Mouse (Mus musculus) layer of hippocampus, adult 9-11 months (tissue): Measurements from ENCODE around the gene Tbc1d32.

Experiments
- DNase-seq: peaks from one replicate; pipeline ENCODE4 v3.0.0; 2022

Tbc1d32 gene

DNA sequence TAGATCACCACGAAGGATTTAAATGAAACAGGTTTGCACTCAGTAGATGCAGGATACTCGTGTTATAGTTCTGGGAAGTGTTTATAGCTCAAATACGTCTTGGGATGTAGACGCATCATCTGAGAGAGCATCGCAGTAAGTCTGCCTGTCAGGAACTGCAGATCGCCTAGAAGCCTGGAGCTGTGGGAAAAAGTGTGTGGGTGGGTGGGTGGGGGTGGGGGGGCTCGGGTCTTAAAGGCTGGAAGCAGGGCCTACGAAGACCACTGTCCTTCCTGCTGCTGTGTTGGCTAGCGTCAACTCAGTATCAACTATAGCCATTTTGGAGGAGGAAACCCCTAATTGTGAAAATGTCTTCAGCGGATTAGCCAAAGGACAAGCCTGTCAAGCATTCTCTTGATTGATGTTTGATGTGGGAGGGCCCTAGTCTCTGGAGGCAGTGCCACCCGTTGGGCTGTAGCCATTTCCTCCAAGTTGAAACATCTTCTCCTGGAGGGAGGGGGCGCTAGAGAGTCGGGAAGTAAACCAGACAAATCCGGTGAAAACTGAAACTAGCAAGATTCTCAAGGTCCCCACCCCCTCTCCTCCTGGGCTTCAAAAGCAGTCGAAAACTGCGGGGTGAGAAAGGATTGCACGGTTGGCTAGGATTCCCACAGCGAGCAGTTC lies 122.0 kb downstream of the Tbc1d32 start, which contains the start of gene Msl3l2:
TSS of gene Msl3l2 (plus strand) at position 585 of the 663 bp plus-strand sequence.
- DNase-seq, result peak; percentile 94

DNA sequence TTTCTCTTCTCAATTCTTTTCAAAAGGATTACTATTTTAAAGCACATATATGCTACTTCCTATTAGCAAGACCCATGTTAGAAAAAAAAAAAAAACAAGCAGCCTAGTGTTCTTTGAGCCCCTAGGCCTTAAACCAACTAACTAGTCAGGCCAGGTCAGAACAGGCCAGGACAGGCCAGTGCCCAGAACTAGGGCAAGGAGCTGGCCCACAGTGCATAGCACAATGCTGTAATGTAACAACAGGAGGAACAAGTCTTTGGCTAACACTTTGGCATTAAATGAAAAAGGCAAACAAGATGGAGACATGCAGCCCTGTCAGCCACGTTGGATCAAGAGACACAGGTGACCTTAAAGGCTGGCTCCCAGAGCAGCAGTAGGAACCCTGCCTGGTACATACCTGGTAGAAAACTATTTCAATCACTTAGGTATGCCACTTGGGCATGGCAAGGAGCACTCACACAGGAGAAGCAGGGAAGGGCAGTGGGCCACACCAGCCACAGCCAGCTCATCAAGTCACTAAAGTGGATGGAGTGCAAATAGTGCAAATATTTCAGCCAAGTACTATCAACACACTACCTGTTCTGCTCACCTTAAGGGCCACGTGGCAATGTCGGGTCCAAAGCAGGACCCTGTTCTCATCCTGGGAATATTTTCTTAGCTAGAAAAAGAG lies 128.7 kb downstream of the Tbc1d32 start:
- no peak for DNase-seq

DNA sequence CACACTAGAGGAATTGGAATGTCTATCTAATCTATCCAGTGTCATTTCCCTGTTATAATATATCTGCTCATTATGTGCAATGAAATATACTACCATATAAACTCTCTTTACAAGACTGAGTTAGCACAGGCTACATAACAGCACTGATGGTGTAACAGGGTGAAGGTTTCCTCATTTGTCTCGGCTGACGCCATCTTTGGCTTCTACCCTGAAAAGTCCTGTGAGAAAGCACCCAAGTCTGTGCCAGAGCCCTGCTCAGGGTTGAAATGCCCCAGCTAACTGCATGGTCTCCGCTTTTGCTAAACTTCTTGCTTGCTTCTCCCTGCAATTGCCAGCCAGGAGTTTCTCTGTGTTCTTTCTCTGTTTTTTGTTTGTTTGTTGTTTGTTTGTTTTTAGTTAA lies 129.4 kb downstream of the Tbc1d32 start:
- DNase-seq, result no peak

DNA sequence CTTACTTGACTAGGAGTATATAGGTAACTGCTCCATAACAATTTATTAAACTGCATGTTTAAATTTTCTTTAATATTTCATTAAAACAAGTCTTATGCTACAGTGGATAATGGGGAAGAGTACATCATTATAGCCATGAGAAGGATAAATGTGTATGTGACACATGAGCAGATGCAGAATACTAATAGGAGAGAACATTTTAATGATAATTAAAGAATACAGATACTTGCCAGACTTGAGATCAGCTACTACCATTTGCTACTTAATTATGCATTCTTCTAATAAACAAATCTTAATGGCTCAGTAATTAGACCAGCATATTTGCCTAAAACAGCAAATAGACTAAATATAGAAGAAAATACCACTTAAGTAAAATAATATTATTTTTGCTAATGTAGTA lies 131.7 kb downstream of the Tbc1d32 start:
- DNase-seq, result no peak

DNA sequence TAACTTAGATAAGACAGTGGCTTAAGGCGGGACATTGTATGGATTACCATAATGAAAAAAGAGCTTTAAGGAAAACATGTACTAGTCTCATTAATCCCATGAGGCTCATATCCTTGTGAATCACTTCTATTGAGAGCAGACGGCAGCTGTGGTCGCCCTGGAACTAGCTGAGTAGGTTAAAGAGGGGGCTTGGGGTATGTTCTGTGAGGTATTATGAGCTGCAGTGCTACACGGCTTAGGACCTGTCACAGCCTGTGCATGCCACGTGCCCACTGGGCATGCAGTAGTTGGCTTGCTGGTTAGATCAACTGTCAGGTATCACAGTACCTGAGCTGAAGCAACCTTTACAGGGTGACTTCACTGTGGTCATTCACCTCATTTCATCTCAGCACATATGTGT lies 133.9 kb downstream of the Tbc1d32 start:
- DNase-seq, result no peak

DNA sequence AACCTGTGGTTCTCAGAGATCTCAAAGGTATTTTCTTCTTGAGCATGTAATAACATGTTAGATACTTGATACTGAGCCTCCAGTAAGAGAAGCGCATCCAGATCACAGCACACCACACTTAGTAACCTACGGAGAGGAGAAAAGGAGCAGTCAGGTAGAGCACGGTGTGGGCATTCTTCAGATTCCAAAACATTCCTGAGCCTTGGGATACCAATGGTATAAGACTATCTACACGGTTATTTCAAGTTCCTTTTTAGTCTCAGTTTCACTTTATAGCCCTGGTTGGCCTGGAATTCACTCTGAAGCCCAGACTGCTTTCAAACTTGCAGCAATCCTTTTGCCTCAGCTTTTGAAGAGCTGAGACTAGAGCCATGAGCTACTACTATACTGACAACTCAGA lies 138.8 kb downstream of the Tbc1d32 start:
- no peak for DNase-seq

DNA sequence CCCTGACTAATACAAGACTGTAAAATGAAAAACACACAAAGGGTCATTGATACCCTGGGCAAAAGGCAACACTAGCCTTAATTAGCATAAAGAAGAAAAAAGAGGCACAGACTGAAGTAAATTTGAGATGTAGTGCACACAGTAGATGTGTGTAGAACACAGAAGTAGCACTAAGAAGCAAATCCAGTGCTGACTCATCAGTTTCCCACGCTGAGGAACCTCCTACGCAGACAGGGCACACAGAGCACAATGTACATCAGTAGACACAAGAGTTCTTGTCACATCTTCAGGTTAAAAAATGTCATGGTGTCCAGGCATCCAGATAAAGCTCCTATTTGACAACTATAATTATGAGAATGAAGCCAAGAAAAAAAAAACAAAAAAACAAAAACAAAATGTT lies 165.7 kb downstream of the Tbc1d32 start:
- no peak for DNase-seq

DNA sequence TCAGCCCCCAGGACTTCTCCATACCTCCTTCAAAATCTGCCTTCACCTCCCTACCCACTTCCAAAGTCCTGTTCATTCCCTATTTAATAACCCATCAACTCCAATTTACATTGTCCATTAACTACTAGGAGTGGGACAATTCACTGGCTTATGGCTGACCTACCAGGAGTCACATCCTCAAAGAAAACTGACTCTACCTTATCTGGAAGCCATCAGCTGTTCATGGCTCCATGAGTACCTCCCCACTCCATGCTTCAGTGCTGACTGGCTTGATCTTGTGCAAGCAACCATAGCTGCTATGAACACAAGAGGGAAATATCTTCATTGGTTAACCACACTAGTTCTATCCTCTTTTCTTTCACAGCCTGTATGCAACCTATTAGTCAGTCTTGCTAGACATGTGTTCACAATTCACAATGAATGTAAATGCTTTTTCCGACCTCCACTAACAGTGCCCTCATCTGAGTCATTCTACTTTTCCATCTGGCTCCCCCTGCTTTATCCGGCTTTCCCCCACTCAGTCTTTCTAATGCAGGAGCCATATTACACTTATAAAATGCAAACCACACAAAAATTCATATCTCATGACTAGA lies 167.2 kb downstream of the Tbc1d32 start:
- no peak for DNase-seq

DNA sequence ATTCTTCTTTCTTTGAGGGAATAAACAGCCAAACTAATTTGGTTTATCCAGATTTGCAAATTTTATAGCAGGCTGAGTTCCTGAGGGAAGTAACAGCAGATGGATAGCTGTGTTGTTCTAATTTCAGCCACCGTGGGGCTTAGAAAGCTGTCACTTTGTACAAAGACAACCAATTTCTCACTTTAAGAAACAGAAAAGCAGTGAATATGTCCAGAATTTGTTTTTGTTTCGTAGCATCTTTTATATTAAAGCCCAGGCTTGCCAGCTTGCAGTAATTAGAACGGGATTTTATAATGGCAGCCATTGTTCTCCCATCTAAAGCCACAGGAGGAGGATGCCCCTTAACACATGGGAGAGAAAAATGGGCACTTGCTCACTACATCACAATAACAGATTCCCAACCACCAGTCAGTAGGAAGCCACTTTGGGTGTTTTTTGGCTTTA lies 169.5 kb downstream of the Tbc1d32 start:
- peak; percentile 45 for DNase-seq

DNA sequence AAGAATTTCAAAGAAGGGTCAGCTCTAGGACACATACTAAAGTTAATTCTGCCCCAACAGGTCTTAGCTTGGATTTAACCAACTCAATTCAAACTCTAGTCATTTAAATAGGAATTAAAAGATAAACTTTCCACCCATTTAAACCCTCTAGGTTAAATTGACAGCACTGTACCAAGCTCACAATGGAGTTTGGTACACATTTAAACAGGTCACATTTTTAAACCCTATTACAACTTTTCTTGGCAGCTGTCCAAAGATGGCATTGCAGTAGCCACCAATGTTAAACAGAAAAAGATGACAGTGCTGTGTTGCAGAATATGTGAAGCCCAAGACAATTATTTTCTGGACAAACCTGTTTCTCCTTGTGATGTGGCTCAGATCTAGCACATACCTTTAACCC lies 203.1 kb downstream of the Tbc1d32 start:
- DNase-seq, result no peak

DNA sequence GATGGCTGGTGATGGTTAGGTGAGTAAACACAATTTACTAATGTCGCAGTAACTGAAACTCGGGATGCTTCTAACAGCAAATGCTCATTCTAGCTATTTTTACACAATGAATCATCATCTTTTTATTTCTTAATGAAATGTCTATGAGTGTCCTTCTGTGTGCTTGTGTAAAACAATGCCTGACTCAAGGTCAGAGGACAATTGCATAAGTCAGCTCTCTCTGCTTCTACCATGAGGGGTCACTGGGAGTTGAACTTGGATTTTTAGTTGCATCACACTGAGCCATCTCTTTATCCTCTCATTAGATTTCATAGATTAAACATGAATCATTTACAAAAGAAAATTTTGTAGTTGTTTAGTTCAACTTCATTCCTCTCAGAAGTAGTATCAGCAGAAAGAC lies 203.9 kb downstream of the Tbc1d32 start:
- no peak for DNase-seq

DNA sequence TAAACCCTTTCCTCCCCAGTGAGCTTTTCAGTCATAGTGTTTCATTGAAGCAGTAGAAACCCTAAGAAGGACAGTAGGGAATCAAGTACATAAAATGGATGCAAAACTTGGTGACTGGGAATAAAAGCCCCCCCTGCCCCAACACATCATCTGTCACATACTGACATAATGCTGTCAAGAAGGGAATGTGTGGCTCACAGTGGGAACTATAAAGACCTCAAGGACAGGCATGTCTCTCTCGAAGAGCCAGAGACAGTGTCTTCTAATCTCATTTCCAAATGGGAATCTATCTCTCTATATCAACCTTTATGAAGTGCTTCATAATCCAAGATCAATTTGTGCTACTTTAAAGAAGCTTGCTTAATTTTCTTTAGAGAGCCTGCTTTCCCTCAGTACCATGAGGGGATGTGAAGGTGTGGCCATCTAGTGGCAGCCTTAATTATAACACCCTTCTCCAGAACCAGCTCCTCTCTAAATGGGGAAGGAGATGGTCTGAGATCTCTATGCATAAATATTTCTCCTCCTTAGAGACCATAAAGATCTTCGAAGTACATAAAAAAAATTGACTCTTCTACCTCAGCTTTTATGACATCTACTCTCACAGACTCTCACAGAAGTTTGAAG lies 248.5 kb downstream of the Tbc1d32 start:
- DNase-seq, result peak; percentile 41

DNA sequence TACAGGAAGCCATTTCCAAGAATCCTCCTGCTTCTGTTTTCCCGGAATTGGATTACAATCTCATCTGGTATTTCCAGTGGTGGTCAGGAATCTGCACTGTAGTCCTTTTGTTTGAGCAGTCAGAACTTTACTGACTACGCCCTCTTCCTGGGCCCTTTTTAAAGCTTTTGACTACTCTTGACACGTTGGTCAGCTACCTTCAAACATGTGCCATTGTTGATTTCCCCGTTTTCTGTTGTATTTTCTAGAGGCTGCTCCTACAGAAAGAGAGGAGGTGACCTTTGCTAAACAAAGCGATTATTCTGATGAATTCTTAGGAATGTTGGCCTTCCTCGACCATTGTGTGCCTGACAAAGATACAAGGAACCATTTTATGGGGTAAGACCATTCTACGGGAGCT lies 250.5 kb downstream of the Tbc1d32 start:
- DNase-seq, result no peak
